Mouse (Mus musculus) heart, embryonic 15.5 days (tissue): ENCODE data around the gene Setd4. TPM values are rescaled to one million over a fixed set of nuclear protein-coding genes. Genes with fewer than 3 reads are reported as not detected.
A peak's percentile ranks its signal among the peaks of the same experiment; 100 is the strongest.
"Not testable (repeated sequence)": the region's sequence is repeated elsewhere in the genome, so short reads cannot be mapped to it uniquely, and the experiment has no call there.

Source experiments
- ATAC-seq: fragments of 200-750 bp; cut with Nextera tagmentation; replicated peaks from 2 replicates; pipeline ENCODE4 v1.8.0; 2017; ENCODE audit warnings: low read depth, moderate TSS enrichment; ENCODE audit not compliant: insufficient number of reproducible peaks, insufficient read depth, low FRiP score
- H3K27ac ChIP-seq: fragments of 300-500 bp; sonication (generic); 2 replicates; pipeline ENCODE4 v1.5.1; 2015; ENCODE audit warnings: mild to moderate bottlenecking, inconsistent platforms
- H3K27me3 ChIP-seq: fragments of 300-500 bp; sonication (generic); 2 replicates; pipeline ENCODE4 v1.6.1; 2015; ENCODE audit warnings: inconsistent platforms
- H3K36me3 ChIP-seq: fragments of 300-500 bp; sonication (generic); 2 replicates; pipeline ENCODE4 v1.6.1; 2015; ENCODE audit warnings: mild to moderate bottlenecking, inconsistent platforms
- H3K4me1 ChIP-seq: fragments of 300-500 bp; sonication (generic); replicated peaks from 2 replicates; pipeline ENCODE4 v1.6.1; 2015; ENCODE audit warnings: inconsistent platforms
- H3K4me2 ChIP-seq: fragments of 300-500 bp; sonication (generic); 2 replicates; pipeline ENCODE4 v1.6.1; 2015; ENCODE audit warnings: inconsistent platforms, mild to moderate bottlenecking, moderate library complexity
- H3K4me3 ChIP-seq: fragments of 300-500 bp; sonication (generic); 2 replicates; pipeline ENCODE4 v1.5.1; 2015; ENCODE audit warnings: mild to moderate bottlenecking, inconsistent platforms
- H3K9ac ChIP-seq: fragments of 300-500 bp; sonication (generic); 2 replicates; pipeline ENCODE4 v1.6.1; 2015; ENCODE audit warnings: mild to moderate bottlenecking, inconsistent platforms
- H3K9me3 ChIP-seq: fragments of 300-500 bp; sonication (generic); replicated peaks from 2 replicates; pipeline ENCODE4 v1.6.1; 2016; ENCODE audit warnings: inconsistent platforms
- WGBS: fragments of 180-500 bp; shearing (Covaris S2); methylation state at CpG from one replicate; pipeline ENCODE4 v1.1.7; 2015; ENCODE audit warnings: mixed read lengths; 5-methylcytosine and 5-hydroxymethylcytosine counted together
- polyA plus RNA-seq: library from polyadenylated mRNA; unstranded; fragments of >200 nt; fragmentation: Nextera tagmentation; extraction: Ambion mirVana; gene quantifications from 2 replicates; pipeline ENCODE4 v1.2.1, GENCODE M21; 2015

Setd4 gene
- 5.8 and 8.7 TPM in 2 replicates for polyA plus RNA-seq

DNA sequence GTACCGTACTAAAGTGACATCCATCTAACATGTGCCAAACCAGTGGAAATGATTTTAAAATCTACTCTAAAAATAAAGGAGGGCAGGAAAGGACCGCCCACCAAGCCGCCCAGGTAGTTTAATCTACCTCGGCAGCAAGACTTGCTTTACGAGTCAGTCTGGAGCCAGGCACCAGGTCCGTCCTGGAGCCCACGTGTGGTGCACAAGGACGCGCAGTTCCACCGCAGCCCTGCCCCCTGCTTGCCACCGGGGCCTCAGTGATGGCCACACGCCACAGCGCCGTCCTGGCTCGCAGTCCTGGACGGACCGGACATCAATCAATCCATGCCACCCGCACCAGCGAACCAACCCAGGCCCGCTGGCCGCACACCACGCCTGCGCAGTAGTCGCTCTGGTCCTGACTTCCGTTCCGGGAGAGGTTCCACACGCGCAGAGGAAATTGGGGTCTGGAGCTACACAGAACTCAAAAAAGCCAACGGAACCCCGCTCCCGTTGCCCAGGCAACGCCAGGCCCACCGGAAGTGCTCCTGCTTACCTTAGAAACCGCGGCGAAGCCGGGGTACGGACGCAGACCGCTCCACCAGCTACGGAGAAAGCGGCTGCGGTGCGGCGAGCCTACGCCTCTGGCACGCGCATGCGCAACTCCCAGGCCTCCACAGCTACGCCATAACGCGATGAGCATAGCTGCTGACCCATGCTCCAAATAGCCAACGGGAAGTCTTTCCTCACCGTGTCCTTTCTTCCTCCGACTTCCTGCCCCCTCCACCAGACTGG is at the start of gene Setd4:
Gene Setd4, minus strand, starts transcription at position 625 of the 774 bp plus-strand sequence.
- no peaks in the 10 kb centered on the region for H3K36me3 ChIP-seq
- H3K4me1 ChIP-seq: peaks cover 17% of the 10 kb centered on the region
- peak within 1 kb of the TSS; percentile 63 for H3K4me3 ChIP-seq
- H3K9ac ChIP-seq: peak within 1 kb of the TSS; percentile 56
- peak; percentile 89 for ATAC-seq
- H3K27ac ChIP-seq: peak within 1 kb of the TSS; percentile 89
- H3K4me2 ChIP-seq: peak within 1 kb of the TSS; percentile 92
- WGBS: 2% methylated on average over 55 of the region's 55 CpGs
- no peaks in the 10 kb centered on the region for H3K9me3 ChIP-seq
- H3K27me3 ChIP-seq: no peaks in the 10 kb centered on the region

DNA sequence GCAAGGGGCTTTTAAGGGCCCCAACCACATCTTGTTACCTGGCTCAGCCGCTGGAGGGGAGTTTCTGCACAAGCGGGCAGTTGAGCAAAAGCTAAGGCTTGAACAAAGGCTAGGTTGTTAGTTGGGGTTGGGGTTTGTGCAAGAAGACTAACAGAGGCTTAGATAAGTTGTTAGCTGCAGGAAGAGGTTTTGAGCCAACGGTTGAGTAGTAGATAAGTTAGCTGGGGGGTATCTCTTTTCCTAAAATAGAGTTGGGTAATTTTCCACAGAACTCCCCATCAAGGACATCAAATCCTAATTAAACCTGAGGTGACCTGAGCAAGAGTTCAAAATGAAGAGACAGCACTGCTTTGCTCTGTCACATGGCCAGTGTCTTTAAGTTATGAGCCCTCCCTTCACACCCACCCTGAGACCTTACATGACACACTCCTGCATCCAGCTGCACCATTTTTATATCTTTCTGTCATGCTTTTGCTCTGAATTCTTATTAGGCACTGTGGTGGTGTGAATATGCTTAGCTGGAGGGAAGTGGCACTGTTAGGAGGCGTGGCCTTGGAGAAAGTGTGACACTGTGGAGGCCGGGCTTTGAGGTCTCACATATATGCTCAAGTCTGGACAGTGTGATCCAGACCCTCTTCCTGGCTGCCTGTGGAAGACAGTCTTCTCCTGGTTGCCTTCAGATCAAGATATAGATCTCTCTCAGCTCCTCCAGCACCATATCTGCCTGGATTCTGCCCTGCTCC is 44.7 kb upstream of the Setd4 start:
- Histone ChIP-seq H3K27me3 (no peaks in the 10 kb centered on the region), H3K4me2 (no peak overlapping the region), H3K4me1 (no peaks in the 10 kb centered on the region), H3K9ac (no peak overlapping the region), H3K9me3 (no peaks in the 10 kb centered on the region), H3K4me3 (no peak overlapping the region), H3K36me3 (no peaks in the 10 kb centered on the region), H3K27ac (no peak overlapping the region)
- 60% methylated on average over 5 of the region's 5 CpGs for WGBS
- ATAC-seq: no peak

DNA sequence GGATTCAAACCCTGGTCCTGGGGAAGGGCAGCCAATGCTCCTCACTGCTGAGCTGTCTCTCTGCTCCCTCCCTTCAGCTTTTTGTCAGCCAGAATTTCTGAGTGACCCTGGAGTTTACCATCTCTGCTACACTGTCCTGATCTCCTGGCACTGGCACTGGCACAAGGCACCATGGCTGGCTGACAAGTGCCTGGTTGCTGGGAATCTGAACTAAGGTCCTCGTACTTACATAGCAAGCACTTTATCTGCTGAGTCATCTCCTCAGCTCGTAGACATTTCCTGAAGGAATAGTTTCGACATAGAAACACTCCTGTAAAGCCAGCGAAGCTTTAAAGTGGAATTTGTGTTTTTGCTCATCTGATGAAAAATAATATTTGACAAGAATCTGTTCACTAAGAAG is 40.1 kb upstream of the Setd4 start:
- WGBS: 45% methylated on average over 4 of the region's 4 CpGs
- Histone ChIP-seq H3K4me2 (no peak overlapping the region), H3K4me1 (no peaks in the 10 kb centered on the region), H3K27ac (no peak overlapping the region), H3K27me3 (no peaks in the 10 kb centered on the region), H3K36me3 (no peaks in the 10 kb centered on the region), H3K4me3 (no peak overlapping the region), H3K9ac (no peak overlapping the region), H3K9me3 (no peaks in the 10 kb centered on the region)
- no peak for ATAC-seq

DNA sequence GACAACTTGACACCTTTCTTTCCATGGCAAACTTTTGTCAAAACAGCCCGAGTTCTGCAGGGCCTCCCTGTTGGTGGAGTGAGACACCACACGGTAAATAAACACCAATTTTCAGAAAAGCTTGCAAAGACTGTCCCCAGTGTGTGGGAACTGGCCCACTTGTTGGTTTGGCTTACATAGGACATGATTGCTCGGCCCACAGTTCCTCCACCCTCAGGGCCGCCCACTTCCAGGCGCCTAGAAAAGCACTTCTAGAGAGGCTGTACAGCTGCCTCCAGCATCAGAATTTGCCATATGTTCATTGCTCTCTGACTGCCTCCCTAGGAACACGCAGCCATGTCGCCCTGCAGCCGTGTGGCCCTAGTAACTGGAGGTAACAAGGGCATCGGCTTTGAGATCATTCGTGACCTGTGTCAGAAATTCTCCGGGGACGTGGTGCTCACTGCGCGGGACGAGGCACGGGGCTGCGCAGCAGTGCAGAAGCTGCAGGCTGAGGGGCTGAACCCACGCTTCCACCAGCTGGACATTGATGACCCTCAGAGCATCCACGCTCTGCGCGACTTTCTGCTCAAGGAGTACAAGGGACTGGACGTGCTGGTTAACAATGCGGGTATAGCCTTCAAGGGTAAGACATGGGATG is 24.0 kb upstream of the Setd4 start, which contains the start of gene Gm5678:
Gene Gm5678, plus strand, starts transcription at position 337 of the 640 bp plus-strand sequence.
- ATAC-seq: no peak
- Histone ChIP-seq H3K36me3 (no peaks in the 10 kb centered on the region), H3K4me3 (no peak within 1 kb of the TSS), H3K4me2 (no peak within 1 kb of the TSS), H3K4me1 (no peaks in the 10 kb centered on the region), H3K27ac (no peak within 1 kb of the TSS), H3K9me3 (no peaks in the 10 kb centered on the region), H3K27me3 (peaks cover 10% of the 10 kb centered on the region; the same call in 1 of the 2 replicates), H3K9ac (no peak within 1 kb of the TSS)
- 76% methylated on average over 23 of the region's 23 CpGs for WGBS

DNA sequence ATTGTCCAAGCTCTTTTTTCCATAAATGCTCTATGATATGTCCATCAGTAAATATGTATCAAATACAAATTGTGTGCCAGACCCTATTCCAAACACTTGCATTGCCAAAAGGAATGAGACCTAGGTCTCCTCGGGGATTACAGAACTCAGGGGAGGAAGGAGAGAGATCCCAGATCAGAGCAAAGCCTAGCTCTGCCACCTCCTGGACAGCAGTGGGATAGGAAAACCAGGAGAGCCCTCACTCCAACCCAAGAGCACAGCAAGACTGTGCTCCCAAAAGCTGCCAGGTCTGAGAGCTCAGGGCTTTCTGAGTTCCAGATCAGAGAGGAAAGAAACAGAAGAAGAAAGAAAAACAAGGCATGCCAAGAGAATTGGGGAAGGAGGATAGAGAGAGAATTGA is 22.9 kb upstream of the Setd4 start:
- H3K4me3 ChIP-seq: no peak overlapping the region
- H3K27me3 ChIP-seq: peaks cover 10% of the 10 kb centered on the region; the same call in 1 of the 2 replicates
- no peaks in the 10 kb centered on the region for H3K4me1 ChIP-seq
- no peak overlapping the region for H3K27ac ChIP-seq
- H3K4me2 ChIP-seq: no peak overlapping the region
- H3K9me3 ChIP-seq: no peaks in the 10 kb centered on the region
- no peak for ATAC-seq
- no peaks in the 10 kb centered on the region for H3K36me3 ChIP-seq
- H3K9ac ChIP-seq: no peak overlapping the region
- WGBS: 3% methylated on average over 1 of the region's 1 CpGs

DNA sequence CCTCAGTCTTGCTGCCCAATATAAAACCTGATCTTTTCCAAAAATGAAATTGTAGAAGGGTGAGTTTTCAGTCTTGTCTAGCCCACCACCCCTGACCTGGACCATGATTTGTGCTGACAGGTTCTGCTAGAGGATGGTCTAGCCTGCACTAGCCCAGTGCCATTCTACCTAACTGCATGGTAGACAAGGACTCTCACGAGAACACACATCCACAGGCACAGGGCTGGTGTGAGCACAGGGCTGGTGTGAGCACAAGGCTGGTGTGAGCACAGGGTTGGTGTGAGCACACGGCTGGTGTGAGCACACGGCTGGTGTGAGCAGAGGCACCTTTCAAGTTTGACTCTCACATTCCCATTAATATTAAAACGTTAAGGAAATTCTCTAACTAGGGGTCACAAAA is 20.8 kb upstream of the Setd4 start:
- peaks cover 10% of the 10 kb centered on the region; the same call in 1 of the 2 replicates for H3K27me3 ChIP-seq
- no peak overlapping the region for H3K4me2 ChIP-seq
- no peak for ATAC-seq
- H3K4me1 ChIP-seq: no peaks in the 10 kb centered on the region
- H3K4me3 ChIP-seq: no peak overlapping the region
- H3K9ac ChIP-seq: no peak overlapping the region
- WGBS: 77% methylated on average over 4 of the region's 4 CpGs
- H3K9me3 ChIP-seq: no peaks in the 10 kb centered on the region
- no peaks in the 10 kb centered on the region for H3K36me3 ChIP-seq
- no peak overlapping the region for H3K27ac ChIP-seq

DNA sequence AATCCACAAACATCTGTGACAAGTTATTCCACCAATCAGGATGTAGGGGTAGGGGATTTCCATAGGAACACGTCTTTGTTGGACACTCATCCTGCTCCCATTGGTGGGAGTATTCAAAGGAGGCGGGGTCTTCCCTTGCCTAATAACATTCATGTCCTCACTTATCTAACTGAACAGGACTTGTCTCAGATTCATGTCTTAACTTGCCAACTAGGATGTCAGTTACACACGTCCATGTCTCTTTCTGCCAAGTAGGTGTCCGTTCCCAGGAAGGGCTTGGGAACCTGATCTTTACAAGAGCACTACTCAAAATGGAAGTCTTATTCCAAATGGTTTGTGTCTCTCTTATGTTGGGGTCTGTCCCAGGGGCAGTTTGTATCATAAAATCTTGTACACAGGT is 19.9 kb upstream of the Setd4 start:
- H3K9ac ChIP-seq, H3K4me3 ChIP-seq, ATAC-seq, H3K27ac ChIP-seq, H3K36me3 ChIP-seq, H3K9me3 ChIP-seq, H3K4me1 ChIP-seq, H3K4me2 ChIP-seq: not testable (repeated sequence)
- WGBS: 76% methylated on average over 4 of the region's 4 CpGs
- H3K27me3 ChIP-seq: peaks cover 10% of the 10 kb centered on the region; the same call in 1 of the 2 replicates

DNA sequence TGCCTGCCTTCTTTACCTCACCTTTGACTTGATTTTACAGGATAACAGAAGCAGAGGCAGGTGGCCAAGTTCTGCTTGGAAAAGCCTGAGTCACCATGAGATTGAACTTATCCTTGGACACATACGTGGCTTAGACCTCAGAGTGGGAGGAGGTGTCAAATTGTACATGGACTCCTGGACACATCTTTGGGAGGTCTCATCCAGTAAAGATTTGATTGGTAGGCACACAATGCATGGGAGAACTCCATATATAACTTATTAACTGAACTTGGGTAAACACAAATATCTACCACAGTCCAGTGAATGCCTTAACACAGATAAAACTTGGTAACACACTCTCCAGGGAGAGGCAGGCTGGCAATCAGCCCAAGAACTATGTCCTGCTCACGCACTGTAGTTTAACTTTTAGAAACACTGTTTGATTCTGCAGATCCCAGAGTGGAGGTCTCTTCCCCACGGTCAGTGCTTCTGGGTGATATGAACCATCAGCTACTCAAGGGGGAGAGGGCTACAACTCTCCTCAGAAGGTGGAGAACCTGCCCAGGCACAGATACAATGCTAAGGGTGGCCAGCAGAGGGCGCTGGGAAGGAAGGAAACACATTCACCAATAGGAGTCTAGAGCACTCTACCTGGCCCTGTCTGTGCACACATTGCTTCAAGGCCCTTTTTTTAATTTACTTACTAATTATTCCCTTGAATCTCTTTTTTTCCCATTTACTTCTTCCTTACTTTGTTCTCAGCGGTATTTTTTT is 11.4 kb upstream of the Setd4 start:
- Histone ChIP-seq H3K27ac (no peak overlapping the region), H3K4me1 (no peaks in the 10 kb centered on the region), H3K36me3 (peaks cover 7% of the 10 kb centered on the region; the same call in 1 of the 2 replicates), H3K9ac (no peak overlapping the region), H3K4me3 (no peak overlapping the region), H3K27me3 (no peaks in the 10 kb centered on the region), H3K9me3 (no peaks in the 10 kb centered on the region), H3K4me2 (no peak overlapping the region)
- no peak for ATAC-seq
- 36% methylated on average over 5 of the region's 5 CpGs for WGBS

DNA sequence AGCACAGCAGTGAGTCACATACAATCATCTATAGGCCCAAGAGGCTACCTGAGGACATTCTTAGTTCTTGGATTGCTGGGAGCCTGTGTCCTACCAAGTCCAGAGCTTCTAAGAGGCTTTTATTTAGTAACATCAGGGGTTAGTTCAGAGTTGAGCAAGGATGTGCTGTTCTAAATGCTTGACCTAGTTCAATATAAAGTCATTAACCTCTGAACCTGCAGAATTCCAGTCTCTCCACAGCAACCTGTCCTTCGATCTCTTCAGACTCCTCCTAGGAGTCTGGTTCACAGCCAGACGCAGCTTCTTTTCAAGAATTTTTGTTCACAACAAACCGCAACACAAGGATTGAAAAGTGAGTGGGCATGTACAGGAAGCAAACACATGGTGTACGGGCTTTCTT is 7.1 kb upstream of the Setd4 start:
- Histone ChIP-seq H3K9ac (no peak overlapping the region), H3K4me3 (no peak overlapping the region), H3K9me3 (no peaks in the 10 kb centered on the region), H3K27me3 (no peaks in the 10 kb centered on the region), H3K36me3 (peaks cover 7% of the 10 kb centered on the region; the same call in 1 of the 2 replicates), H3K4me1 (peaks cover 7% of the 10 kb centered on the region), H3K27ac (no peak overlapping the region), H3K4me2 (no peak overlapping the region)
- ATAC-seq: no peak
- 86% methylated on average over 4 of the region's 4 CpGs for WGBS

DNA sequence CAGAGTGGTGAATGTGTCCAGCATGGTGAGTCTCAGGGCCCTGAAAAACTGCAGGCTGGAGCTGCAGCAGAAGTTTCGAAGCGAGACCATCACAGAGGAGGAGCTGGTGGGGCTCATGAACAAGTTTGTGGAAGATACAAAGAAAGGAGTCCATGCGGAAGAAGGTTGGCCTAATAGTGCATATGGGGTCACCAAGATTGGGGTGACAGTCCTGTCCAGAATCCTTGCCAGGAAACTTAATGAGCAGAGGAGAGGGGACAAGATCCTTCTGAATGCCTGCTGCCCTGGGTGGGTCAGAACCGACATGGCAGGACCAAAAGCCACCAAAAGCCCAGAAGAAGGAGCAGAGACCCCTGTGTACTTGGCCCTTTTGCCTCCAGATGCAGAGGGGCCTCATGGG is 5.9 kb upstream of the Setd4 start:
- 94% methylated on average over 4 of the region's 4 CpGs for whole genome bisulfite sequencing
- Histone ChIP-seq H3K36me3 (peaks cover 7% of the 10 kb centered on the region; the same call in 1 of the 2 replicates), H3K4me2 (no peak overlapping the region), H3K27me3 (no peaks in the 10 kb centered on the region), H3K9ac (no peak overlapping the region), H3K9me3 (no peaks in the 10 kb centered on the region), H3K4me3 (no peak overlapping the region), H3K4me1 (peaks cover 9% of the 10 kb centered on the region), H3K27ac (no peak overlapping the region)
- no peak for ATAC-seq

DNA sequence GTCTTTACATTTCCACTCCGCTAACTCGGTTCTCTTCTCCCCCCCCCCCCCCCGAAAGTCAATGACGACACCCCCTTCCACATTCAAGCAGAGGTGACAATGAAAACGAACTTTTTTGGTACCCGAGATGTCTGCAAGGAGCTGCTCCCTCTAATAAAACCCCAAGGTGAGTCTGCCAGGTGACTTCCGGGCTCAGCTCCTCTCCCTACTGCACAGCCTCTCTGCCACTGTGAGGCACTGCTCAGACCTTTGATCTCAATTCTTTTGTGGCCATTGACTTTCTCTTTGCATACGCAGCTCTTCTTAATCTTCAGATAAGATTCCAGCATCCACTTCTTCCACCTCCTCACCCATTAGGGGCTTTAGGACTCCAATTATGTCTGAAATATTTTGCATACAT is 4.9 kb upstream of the Setd4 start:
- Histone ChIP-seq H3K9ac (no peak overlapping the region), H3K4me2 (peak overlapping the region; percentile 96), H3K4me1 (peaks cover 17% of the 10 kb centered on the region), H3K27ac (no peak overlapping the region), H3K27me3 (no peaks in the 10 kb centered on the region), H3K9me3 (no peaks in the 10 kb centered on the region), H3K36me3 (peaks cover 7% of the 10 kb centered on the region; the same call in 1 of the 2 replicates), H3K4me3 (peak overlapping the region; percentile 74)
- no peak for ATAC-seq
- WGBS: 70% methylated on average over 8 of the region's 8 CpGs
